Mouse (Mus musculus): Measurements from ENCODE around the gene Mrpl33. TPM values are rescaled to one million over a fixed set of nuclear protein-coding genes. Genes with fewer than 3 reads are reported as not detected.

Gene Mrpl33
- 276 and 315 TPM in 2 replicates for polyA plus RNA-seq (2021; fragmentation: Nextera tagmentation)
- long read RNA-seq, experiment 1, partial matches to known transcripts, result 0 of 28 reads
- long read RNA-seq, experiment 1, other reads (novel, unspliced or antisense), result 28 of 28 reads
- long read RNA-seq, experiment 2, partial matches to known transcripts, result 0 of 124 reads
- long read RNA-seq, experiment 2, other reads (novel, unspliced or antisense), result 120 of 124 reads

DNA sequence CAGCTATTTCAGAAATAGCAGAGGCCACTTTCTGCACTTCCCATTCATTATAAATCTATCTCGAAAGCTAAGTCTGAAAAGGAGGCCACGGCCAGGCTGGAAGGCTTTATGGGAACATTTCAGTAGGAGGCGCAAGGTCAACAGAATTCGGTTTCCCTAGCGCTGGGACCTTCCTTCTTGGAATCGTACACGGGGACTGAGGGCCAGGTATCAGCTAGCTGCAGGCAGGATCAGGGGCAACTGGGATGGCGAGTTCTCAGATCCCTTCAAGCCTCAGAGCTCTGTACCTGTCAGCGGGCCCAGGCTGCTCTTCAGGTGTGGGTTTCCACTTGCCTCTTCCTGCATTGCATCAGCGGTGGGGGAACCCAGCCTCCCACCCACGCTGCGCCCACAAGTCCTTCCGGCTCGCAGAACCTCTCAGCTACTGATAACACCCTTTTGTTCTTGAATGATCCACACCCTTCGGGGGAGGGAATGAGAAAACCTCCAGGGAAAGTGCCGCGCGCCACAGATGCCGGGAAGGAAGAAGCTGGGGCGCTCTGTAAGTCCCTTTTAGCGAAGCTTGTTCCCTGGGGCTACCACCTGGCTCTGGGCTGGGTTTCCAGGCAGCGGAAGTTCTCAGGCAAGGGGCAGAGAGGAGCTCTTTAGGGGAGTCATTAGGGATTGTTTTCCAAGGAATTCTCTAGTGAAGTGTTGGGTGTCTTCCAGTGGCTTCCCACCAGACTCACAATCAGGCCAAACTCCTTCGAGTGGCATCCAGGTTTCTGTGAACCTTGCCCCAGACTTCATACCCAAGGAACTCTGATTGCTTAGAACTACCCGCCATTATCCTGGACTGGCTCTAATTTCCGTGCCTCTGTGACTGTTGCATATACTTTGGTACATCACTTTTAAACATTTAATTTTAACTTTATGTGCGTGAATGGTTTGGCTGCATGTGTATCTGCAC is at the start of gene Mrpl33:
Gene Mrpl33 (plus strand): TSS at position 455 of the 949 bp plus-strand sequence.

DNA sequence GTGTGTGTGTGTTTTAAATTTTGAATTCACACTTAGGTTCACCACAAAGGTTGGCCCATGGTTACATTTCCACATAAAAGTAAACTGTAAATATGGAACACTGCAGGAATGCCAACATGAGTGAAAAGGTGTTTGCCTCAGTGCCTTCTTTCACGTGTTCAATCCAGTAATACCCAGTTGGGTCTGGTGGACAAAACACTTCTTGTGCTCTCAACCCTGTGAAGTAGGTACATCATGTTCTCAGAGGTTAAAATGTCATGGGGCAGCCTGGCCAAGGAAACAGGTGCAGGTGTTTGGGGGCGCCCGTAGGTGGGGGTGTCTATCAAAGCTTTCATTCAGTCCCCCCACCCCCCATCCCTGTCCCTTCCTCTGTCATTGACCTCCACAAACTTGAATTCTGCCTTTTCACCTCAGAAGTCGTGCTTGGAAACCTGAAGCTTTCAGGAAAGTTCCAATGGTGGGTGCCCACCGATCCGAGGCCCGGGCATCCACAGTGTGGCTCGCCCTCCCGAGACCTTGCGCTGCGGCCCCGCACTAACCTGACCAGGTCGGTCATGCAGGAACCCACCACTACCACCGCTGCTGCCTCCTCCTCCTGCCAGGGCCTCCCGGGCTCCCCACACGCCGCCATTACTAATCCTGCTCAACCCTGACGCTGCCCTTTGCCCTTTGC is 100.4 kb downstream of the Mrpl33 start, which contains the start of gene Rbks:
Gene Rbks (minus strand): TSS at position 657 of the 673 bp plus-strand sequence.

DNA sequence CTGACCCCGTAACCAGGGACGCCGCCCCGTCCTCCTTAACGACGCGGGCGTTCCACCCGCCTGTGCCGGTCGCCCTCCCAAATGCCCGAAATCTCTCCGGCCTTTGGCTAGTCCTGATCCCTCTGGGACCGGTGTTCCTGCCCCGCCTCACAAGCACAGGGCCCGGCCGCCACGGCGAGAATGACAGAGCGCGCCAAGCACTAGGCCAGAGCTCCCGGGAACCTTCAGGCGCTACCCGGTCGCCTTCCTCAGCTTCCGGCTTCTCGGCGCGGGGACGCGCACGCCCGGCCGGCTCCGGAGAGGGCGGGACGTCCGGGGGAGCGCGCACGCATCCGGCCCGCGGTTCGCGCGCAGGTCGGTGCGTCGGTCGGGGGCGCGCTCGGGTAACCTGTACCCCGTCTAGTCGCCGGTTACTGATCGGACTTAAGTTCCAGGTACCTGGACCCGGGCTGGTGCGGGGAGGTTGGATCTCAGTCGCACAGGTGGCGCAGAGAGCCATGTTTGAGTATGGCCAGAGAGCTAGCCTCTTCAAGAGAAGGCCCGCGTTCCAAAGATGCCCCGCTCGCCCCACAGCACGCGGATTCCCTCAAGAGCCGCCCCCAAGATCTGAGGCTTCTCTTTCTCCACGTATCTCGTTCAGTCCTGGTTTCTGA is 101.0 kb downstream of the Mrpl33 start, which contains the start of gene Babam2:
Gene Babam2 (plus strand): TSS at position 41 of the 653 bp plus-strand sequence.

Other genes with a start within 250 kb of the Mrpl33 start
- gene Zfp512, start 144.5 kb upstream of the Mrpl33 start, polyA plus RNA-seq (2021; fragmentation: Nextera tagmentation), result 20.0 and 27.1 TPM in 2 replicates
- gene 4930548H24Rik, start 111.2 kb upstream of the Mrpl33 start, polyA plus RNA-seq (2021; fragmentation: Nextera tagmentation), result not detected in 2 replicates
- 34.5 and 51.0 TPM in 2 replicates for gene Gpn1, start 102.2 kb upstream of the Mrpl33 start, polyA plus RNA-seq (2021; fragmentation: Nextera tagmentation)
- 13.1 and 14.3 TPM in 2 replicates for gene Slc4a1ap, start 69.9 kb upstream of the Mrpl33 start, polyA plus RNA-seq (2021; fragmentation: Nextera tagmentation)
- gene Supt7l, start 69.1 kb upstream of the Mrpl33 start, polyA plus RNA-seq (2021; fragmentation: Nextera tagmentation), result 9.0 and 10.8 TPM in 2 replicates
- gene Rbks, start 100.7 kb downstream of the Mrpl33 start, polyA plus RNA-seq (2021; fragmentation: Nextera tagmentation), result 2.5 and 2.8 TPM in 2 replicates
- gene Babam2, start 100.7 kb downstream of the Mrpl33 start, polyA plus RNA-seq (2021; fragmentation: Nextera tagmentation), result 71.6 and 74.9 TPM in 2 replicates